In genomic region chr17:86929355-86929754, GRCm38 (mm10) we compare ENCODE assay signal across 21 mouse cellular contexts. TPM values are rescaled to one million over a fixed set of nuclear protein-coding genes. Genes with fewer than 3 reads are reported as not detected.
"Had no signal": no experiment of that assay in that cellular context is flagged by ENCODE, and none has a peak within 500 bp of the region (broad histone marks: within the 10 kb centered on the region; RNA-seq: fewer than 3 reads in every experiment).

No protein-coding gene starts in this region.

- H3K27me3 ChIP-seq: midbrain, embryonic 13.5 days; neural tube, embryonic 15.5 days had no signal

- DNase-seq: kidney, adult 8-10 months; kidney, postnatal 25 days; lung, postnatal 14 days; right cerebral cortex, adult 18-20 months; right cerebral cortex, postnatal 25 days; thymus, postnatal 36 days had no signal

- H3K9me3 ChIP-seq: limb, embryonic 10.5 days; liver, embryonic 12.5 days; neural tube, embryonic 15.5 days had no signal

- H3K36me3 ChIP-seq: limb, embryonic 10.5 days; liver, embryonic 12.5 days; midbrain, embryonic 13.5 days; neural tube, embryonic 15.5 days had no signal

- H3K9ac ChIP-seq: liver, embryonic 12.5 days; midbrain, embryonic 13.5 days; neural tube, embryonic 15.5 days had no signal

- H3K27ac ChIP-seq: left cerebral cortex, adult 2 months; limb, embryonic 10.5 days; liver, embryonic 12.5 days; midbrain, embryonic 13.5 days; neural tube, embryonic 15.5 days had no signal

- H3K4me3 ChIP-seq: left cerebral cortex, adult 2 months; limb, embryonic 10.5 days; liver, embryonic 12.5 days; midbrain, embryonic 13.5 days; myocyte; neural tube, embryonic 15.5 days had no signal

- ATAC-seq: liver, embryonic 12.5 days; midbrain, embryonic 13.5 days had no signal

- H3K4me2 ChIP-seq: liver, embryonic 12.5 days; midbrain, embryonic 13.5 days; neural tube, embryonic 15.5 days had no signal

- H3K4me1 ChIP-seq: liver, embryonic 12.5 days had no signal

RNA-seq across cellular contexts. Expression of gene Tmem247, which starts 12.2 kb away (rescaled TPM):
- total RNA-seq: layer of hippocampus, postnatal 25 days; left cerebral cortex, adult 2 months; left cerebral cortex, postnatal 14 days had no signal
- polyA plus RNA-seq: kidney, embryonic 16.5 days; limb, embryonic 10.5 days; limb, embryonic 14.5 days; liver, embryonic 12.5 days; liver, embryonic 16.5 days; midbrain, embryonic 13.5 days; myocyte; neural tube, embryonic 11.5 days; neural tube, embryonic 15.5 days; small intestine, adult 2 months; stomach, embryonic 16.5 days; thymus, postnatal 0 days had no signal

RNA-seq across cellular contexts. Expression of gene Atp6v1e2, which starts 18.3 kb away (rescaled TPM):
- total RNA-seq: left cerebral cortex, adult 2 months; left cerebral cortex, postnatal 14 days had no signal
- polyA plus RNA-seq: kidney, embryonic 16.5 days; limb, embryonic 10.5 days; limb, embryonic 14.5 days; liver, embryonic 12.5 days; liver, embryonic 16.5 days; midbrain, embryonic 13.5 days; myocyte; neural tube, embryonic 11.5 days; neural tube, embryonic 15.5 days; small intestine, adult 2 months; thymus, postnatal 0 days had no signal
